Mouse (Mus musculus) right cerebral cortex, postnatal 10 days (tissue): ENCODE measurements around the gene Srpk1.
A peak's percentile ranks its signal among the peaks of the same experiment; 100 is the strongest.

ENCODE experiments used
- DNase-seq, 2 experiments: peaks; one replicate each; pipeline ENCODE4 v3.0.0; 2021; ENCODE audit warnings: low spot score in 2 of 2

Srpk1 gene

DNA sequence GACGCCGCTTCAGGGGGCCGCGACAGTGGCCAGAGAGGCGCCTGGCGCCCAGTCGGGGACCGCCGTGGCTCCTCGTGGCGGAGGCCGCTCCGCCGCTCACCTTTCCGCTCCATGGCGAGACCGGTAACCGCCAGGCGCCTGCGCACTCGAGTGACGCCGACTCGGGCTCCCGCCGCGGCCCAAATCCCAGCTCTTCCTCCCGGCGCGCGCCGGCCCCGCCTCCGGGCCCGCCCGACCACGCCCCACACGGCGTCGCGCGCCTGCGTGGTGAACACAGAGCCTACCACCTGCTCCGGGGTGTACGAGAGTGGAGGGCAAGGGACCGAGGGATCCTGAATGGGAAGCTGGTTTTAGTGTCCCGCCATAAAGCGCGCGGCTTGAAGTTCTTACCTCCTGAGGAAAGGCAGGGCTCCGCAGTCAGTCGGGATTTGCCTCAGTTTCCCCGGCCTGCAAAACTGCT, at the start of gene Srpk1:
Srpk1 (minus strand) TSS at position 410 of the 460 bp plus-strand sequence.
- DNase-seq: peak; percentile 94 to 95

DNA sequence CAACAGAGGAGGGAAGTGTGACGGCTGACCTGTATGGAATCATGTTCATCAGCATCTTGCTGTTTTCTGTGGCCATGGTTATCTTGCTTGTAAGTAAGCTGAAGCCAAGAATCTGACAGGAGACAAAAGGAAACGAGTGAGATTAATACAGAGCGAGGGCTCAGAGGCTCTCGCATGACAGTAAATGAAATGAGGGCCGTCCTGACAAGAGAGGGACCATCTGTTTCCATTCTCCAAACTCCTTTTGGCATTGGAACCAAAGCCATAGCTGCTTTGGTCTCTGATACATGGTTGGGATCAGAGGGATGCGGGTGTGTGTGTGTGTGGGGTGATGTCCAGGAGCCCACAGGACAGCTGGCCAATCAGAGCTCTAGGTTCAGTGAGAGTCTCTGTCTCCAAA, 37.1 kb upstream of the Srpk1 start:
- DNase-seq: no peak

DNA sequence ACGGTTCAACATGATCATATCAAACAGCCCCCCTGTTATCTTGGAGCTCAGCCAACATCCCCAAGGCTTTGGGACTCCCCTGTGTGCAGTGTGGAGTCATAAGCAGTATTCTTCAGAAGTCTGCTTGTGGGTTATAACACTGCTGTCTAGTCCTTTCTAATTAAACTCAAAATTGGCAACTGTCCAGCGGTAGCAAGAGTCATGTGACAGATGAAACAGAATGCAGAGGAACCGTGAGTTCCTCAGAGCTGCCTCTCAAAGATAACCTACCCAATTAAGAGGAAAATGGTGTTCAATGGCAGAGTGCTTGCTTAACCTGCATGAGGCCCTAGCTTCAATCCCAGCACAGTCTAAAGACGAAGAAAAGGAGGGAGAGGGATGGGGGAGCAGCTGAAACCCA, 35.4 kb upstream of the Srpk1 start:
- peak in 1 of 2 experiments; percentile 42 for DNase-seq

DNA sequence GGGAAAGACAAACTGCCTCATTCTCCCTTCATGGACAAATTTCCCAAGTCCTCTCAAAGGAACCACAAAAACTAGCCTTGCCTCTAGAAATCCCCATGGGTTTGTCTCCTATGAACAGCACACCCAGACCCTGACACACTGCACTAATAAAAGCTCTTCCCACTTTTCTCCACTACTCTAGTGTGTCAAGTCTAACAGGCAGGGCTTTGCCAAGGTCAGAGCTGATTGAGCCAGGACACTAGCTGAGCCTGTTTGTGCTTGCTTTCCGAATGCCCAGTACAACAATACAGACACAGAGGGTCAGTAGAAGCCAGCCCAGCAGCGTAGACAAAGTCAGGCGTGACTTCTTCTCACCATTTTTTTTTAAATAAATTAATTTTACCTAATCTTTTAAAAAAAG, 27.8 kb upstream of the Srpk1 start:
- no peak for DNase-seq

DNA sequence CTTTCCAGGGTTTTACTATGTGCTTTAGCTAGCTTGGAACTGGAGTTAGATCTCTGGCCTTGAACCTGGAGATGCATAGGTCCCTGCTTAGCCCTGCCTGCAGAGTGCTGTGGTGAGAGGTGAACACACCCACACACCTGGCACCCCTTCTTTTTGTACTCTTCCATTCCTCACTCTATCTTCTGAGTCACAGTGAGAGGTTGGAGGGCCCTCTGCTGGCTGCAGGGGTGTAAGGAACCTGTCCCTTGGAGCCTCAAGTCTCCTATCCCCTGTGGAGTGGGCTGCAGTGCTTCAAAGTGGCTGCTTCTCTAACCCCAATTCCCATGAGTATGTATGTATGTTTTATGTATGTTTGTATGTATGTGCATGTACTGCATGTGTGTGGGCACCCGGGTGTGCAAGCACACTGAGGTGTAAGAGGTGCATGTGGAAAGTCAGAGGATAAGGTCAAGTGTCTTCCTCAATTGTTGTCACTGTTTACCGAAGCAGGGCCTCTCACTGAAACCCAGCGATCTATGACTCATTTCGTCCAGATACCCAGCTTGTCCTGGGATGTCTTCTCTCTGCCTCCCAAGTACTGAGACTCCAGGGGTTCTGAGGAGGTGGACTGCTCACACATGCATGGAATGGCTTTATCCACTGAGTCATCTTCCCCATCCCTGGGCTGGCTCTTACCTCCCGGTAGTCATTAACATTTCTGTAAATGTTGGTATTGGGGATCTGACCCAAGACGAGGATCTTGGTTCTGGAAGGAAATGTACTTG, 26.3 kb upstream of the Srpk1 start:
- DNase-seq: peak; percentile 53 to 67

DNA sequence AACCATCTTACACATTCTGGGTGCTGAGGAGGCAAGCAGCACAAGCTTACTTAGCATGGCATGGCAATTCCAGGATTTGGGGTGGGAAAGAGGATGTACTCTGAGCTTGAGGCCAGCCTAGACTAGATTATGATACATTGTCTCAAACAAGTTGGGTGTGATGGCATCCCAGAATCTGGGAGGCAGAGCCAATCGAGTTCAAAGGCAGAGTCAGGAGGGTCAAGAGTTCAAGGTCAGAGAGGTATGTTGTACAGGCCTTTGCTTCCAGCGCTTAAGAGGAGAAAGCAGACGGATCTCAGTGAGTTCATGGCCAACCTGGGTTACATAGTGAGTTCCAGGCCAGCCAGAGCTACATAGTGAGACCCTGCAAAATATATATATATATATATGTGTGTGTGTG, 23.7 kb upstream of the Srpk1 start:
- no peak for DNase-seq

DNA sequence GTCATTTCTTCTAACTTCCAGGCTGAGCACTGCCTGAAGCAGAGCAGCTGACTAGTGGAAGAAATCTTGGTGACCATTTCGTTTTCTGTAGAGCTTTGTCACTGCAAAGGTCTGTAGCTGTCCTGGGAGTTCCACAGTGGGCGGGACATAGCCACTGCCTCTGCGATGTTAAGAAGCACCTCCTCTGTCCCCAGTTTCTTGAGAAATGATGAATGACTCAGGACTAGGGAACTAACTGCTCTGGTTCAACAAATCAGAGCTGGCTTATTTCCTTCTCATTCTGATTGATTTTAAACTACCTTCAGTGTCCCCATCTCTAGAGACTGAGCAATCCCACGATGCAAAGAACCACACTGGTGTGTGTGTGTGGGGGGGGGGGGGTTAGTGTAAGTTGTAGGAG, 21.6 kb upstream of the Srpk1 start:
- DNase-seq: no peak

DNA sequence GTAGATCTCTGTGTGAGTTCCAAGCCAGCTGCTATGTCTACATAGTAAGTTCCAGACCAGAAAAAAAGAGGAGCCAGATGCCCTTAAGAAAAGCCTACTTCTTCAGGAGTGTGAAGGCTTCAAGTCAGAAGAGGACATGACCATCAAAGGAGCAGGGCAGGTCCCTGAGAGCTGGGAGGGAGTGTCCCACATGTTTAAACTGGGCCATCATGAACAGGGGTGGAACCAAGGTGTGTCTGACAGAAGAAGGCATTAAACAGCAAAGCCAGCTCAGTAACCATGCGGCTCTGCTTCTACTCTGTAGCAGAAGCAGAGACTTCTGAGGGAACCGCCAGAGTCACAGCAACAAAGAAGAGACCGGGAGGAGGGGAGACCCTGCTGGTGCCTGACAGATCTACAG, 21.2 kb upstream of the Srpk1 start:
- no peak for DNase-seq

DNA sequence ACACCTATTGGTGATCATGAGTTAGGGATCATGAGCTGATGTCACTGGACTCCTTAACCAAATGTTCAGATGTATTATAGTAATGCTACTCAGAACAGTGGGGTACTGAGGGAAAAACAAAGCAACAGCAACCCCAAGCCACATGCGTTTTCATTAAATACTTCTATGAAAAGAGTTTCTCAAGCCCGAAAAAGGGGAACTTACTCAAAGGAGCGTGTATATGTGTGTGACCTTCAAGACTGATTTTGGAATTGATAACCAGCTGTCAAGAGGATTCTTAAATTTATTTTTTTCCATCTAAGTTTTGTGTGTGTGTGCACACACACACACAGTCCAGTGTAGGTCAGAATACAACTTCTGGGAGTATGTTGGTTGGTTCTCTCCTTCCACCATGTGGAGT, 17.6 kb upstream of the Srpk1 start:
- no peak for DNase-seq

DNA sequence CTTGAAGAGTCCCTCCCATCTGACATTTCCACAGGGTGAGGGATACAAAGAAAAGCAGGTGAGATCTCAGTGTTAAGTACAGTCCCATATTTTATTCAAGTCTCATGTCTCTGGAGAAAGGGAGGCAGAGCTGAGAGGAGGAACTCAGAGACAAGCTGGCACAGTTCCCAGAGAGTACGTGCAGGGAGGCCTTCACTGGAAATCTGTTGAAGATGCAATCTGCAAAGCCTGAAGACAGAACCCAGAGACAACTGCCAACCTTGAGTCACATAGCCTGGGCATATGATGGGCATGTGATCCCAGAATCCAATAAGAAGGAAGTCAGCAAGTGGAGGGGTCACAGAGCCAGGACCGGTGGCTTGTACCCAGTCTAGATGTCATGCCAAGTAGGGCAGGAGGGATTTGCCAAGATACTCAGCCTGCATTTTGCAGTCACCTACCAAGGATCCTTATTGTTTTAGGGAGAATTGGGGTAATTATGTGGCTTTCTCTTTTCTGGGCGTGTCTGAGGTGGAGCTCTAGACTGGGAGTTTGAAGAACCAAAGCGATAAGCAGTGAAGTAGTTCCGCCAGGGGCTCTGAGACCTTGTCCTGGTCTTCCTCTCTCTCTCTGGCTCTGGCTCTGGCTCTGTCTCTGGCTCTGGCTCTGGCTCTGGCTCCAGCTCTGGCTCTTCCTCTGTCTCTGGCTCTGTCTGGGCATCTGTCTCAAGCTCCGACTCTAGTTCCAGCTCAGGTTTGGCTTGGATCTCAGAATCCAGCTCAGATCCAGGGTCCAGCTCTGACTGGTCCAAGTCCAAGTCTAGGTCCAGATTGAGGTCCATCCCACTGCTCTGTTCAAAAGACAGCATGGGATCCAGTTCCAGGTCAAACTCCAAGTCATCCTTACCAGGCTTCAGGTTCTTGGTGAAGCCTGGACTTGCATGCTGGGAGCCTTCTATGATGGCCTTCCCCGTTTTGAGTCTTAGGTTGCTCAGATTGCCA, 15.5 kb upstream of the Srpk1 start:
- peak; percentile 83 to 88 for DNase-seq

DNA sequence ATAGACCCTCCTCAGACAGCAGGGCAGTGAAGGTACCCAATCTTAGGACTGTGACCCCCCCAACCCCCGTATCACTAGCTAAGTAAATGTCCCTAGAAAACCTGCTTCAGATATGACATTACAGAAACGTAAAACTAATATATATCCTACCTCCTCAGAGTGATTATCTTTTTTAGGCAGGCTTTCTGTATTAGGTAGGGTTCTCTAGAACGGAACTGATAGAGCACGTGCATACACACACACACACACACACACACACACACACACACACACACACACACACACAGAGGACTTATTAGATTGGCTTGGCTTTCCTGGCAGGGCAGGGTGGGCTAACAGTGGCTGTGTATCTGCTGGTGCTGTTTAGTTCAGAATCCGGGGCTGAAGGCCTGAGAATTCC, 13.3 kb upstream of the Srpk1 start:
- no peak for DNase-seq

DNA sequence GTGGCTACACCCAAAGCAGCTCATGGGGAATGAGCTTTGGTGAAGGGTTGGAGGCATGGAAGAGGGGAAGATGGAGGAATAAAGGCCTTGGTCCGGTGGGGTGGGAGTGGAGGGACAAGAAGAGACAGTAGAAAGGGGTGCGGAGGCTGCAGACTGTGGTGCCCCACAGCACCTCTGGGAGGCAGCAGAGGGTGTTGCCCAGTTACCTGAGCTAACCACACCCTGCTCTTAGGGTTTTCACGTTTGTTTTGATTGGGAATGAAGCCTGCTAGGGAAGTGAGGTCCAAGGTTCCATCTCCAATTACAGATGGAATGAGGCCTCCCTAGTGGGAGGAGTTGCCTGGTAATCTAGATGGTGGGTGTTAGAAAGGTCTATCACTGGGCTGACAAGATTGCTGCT, 6.6 kb upstream of the Srpk1 start:
- no peak for DNase-seq

DNA sequence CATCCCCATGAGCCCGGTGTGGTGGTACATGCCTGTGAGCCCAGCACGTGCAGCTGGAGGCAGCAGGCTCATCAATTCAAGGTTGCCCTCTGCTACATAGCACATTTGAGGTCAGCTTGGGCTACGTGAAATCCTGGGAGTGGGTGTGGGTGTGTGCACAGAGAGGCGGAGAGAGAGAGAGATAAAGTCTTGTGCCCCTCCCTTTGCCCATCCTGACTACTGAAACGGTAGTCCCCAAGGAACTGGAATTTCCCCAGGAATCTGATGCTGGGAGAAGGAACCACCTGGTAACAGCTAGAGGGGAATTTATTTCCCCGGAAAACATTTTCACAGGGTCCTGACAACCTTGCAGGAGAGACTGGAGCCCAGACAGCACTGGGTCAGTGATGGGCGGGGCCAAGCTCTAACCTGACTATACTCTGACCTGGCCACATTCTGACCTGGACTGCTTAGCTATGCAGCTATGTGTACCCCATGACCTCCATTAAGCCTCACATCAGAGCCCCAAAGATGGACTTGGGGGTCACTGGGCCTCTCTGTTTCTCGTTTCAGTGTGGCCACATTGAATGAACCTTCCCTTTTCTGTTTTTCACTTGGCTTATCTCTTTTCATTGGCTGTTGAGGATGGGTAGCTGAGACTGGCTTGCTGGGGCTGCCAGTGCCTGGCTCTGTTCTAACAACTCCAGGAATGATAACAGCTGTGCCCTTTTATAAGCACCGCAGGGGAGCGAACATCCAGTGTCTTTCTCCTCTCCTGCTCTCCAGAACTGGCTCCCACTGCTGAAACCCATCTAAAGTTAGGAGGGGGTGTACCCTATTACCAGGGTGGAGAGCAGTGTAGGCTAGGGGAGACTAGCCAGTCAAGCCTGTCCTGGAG, 6.0 kb upstream of the Srpk1 start:
- no peak for DNase-seq

DNA sequence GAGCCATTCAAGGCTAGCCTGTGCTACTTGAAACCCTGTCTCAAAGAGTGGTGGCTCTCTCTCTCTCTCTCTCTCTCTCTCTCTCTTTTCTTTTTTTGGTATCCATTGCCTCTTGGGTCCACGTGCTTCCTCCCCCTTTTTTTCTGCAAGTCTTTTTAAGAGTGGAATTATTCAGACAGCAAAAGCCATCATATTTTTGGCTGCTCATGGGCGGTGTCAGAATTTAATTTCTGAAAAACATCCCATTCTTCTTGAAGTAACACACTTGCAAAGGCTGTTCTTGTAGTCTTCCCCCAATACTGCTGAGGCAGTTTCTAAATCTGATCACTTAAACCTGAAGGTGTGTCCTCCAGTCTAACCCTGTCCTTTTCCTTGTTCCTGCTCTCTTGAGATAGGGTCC, 4.4 kb upstream of the Srpk1 start:
- peak in 1 of 2 experiments; percentile 53 for DNase-seq

DNA sequence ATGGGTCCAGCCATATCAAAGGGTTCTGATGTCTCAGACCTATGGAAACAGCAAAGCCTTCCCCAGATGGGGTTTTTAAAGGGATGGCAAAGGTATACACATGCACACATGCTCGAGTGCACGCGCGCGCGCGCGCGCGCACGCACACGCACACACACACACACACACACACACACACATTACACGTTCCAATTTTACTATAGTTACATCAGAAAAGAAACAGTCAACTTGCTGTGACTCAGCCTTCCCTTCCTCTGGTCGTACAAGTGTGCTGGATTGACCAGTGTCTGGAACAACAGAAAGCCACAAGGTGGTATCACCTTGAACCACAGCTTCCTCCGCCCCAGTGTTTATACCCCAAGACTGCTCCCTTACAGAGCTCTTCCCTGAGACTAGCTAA, 2.8 kb upstream of the Srpk1 start:
- no peak for DNase-seq

DNA sequence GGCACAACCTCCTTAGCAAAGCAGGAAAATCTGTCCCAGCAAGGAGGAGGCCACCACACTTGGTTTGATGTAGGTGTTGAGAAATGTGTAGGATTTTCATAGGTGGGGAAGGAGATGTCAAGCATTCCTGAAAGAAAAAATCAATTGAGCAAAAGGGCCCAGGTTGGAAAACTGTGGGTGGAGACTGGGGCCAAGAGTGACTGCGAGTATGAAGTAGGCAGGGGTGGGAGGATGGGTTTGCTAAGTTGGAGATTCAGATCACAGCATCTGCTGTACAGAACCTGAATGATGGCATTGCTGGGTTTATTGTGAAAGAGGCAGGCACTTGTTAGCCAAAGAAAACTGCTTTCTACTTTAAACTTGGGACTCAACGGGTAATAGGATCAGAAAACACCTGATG, 2.3 kb upstream of the Srpk1 start:
- DNase-seq: no peak

DNA sequence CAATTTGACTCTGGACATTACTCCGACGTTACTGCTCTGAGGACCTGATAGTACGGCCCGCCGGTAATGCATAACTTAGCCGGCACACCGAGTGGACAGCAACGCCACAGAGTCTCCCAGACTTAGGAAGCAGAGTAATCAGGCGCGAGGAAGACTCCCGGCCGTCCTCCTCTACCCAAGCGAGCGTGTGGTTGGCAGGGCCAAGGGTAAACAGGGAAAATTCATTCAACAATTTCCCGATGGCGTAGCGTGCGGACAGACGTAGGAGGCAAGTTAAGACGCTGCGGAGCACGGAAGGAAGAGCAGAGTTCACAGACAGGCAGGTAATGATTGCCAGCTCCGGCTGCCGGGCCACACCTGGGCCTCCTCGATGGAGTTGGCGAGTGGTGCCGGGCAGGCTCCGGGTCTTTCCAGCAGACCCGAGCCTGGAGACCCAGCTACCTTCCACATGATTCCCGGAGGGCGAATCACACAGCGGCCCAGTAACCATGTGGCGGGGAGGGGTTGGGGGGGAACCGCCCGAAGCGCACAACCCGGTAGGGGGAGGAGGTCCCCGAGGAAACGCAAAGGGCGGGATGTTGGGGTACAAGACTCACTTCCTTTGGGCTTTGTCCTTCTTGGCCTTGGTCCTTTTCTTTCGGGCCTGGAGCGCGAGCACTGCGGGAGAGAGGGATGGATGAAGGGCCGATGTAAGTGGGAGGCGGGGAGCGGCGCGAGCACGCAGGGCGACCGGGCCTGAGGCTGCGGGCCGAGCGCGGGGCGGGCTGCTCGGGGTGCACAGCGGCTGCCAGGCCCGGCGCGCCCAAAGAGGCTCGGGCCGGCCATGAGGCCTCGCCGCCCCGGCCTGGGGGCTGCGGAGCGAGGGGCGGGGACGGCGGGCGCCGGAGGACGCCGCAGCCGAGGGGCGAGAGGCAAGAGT, 869 bp downstream of the Srpk1 start:
- peak; percentile 76 to 82 for DNase-seq

DNA sequence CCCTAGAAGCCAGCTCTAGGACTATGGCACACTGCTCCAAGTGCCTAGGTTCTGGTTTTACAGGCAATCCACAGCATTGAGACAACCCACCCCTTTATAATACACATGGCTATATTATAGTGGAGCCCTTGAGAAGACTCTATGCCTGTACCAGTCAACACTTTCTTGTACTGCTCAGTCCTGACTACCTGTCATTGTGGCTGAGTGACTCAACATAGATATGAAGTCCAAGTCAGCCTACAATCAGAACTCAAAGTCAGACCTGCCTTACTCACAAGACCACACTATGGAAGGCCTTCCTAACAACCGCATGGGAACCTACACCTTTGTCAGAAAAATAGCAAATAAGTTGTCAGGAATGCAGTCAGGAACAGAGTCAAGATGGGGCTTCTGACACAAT, 3.7 kb downstream of the Srpk1 start:
- no peak for DNase-seq

DNA sequence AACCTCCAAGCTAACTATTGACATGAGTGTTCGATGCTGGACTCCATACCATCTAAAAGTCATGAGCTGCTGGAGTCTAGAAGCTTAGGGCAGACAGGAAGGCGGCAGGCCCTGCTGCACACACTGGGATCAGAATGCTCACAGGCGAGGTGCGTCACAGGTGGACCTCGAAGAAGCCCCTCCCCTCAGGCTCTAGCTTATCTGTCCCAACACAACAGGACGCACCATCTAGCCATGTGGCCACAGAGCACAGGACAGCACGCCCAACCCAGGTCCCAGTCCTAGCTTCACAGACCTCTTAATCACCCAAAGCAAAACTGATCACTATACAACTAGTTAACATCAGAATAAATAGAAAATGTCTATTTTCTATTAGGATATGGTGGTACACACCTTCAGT, 4.4 kb downstream of the Srpk1 start:
- no peak for DNase-seq

DNA sequence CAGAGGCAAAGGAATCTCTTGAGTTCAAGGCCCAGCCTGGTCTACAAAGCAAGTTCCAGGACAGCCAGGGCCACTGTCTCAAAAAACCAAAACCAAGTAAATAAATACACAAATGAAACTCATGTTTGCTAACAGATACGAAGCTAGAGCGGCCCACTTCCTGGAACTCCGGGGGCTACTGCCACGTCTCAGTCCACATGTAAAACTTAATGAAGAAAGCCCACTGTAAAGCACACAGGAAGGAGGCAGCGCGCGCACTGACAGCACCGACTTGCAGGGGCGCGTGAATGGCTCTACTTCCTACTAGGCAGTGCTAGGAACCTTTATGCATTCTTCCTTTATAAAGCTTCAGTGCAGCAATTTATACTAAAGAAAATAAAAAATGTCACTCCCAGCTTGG, 4.9 kb downstream of the Srpk1 start:
- no peak for DNase-seq

DNA sequence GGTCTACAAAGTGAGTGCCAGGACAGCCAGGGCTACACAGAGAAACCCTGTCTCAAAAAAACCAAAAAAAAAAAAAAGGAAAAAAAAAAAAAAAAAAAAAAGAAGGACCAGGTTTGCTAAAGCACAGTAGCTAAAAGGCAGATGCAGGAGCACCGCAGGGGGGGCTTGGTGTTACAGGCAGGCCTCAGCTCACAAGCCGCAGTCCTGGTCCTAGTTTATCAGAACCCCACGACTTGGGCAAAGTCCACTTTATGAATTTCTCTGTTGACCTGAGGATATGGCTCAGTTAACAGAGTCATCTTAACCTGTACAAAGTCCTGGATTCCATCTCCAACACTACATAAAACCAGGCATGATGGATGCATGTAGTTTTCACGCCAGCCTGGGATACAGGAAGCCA, 7.2 kb downstream of the Srpk1 start:
- no peak for DNase-seq
